Mouse (Mus musculus) spleen, postnatal 14 days (tissue): ENCODE data around the gene Bri3bp.
"Not testable (repeated sequence)": the region's sequence is repeated elsewhere in the genome, so short reads cannot be mapped to it uniquely, and the experiment has no call there.

ENCODE experiments used
- DNase-seq, 2 experiments: peaks; one replicate each; pipeline ENCODE4 v3.0.0; 2021 to 2022; ENCODE audit warnings: low spot score in 2 of 2

The Bri3bp gene

GRCm38 (mm10) chr5:125441234-125442114 lies at the start of gene Bri3bp:
Gene Bri3bp, plus strand, starts transcription at chr5:125441568.
- peak; percentile 35 to 49 for DNase-seq

GRCm38 (mm10) chr5:125391609-125392008 lies 49.8 kb upstream of the Bri3bp start:
- no peak for DNase-seq

DNA sequence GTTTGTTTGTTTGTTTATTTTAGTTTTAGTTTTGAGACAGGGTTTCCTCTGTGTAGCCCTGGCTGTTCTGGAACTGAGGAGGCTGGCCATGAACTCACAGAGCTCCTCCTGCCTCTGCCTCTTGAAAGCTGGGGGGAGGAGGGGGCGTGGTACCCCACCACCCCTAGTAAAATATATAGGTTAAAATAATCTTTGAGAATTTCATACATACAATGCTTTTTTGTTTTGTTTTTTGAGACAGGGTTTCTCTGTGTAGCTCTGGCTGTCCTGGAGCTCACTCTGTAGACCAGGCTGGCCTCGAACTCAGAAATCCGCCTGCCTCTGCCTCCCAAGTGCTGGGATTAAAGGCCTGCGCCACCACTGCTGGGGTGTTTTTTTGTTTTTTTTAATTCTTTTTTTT lies 49.2 kb upstream of the Bri3bp start:
- DNase-seq, result not testable (repeated sequence)

GRCm38 (mm10) chr5:125392618-125392976 lies 48.8 kb upstream of the Bri3bp start:
- DNase-seq, result no peak

DNA sequence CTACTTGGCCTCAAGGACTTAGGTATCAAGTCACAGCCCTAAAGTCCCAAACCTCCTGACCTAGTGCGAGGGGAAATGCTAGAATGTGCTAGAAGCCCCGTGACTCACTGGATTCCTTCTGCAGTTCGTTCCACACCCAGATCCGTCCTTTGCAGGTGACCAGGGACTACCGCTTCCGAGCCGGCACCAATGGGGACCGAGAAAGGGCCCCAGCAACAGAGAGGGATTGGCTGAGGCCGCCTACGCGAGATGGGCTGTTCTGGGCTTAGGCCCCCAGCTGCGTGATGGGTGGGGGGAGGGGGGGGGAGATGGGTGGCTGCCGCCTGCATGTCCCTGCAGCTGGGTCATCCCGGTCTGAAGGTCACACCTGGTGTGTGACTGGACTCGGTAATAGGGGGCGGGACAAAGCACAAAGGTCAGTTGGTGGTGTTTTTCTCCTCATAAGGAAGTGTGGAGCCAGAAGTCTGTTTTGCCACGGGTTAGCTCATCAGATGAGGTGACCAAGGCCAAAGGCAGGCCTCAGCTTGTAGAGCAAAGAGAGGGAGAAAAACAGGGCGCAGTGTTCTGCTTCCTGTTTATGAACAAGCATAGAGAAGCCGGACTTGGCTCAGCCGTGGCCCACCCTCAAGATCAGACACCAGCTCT lies 48.3 kb upstream of the Bri3bp start:
- DNase-seq, result peak; percentile 84 to 90

DNA sequence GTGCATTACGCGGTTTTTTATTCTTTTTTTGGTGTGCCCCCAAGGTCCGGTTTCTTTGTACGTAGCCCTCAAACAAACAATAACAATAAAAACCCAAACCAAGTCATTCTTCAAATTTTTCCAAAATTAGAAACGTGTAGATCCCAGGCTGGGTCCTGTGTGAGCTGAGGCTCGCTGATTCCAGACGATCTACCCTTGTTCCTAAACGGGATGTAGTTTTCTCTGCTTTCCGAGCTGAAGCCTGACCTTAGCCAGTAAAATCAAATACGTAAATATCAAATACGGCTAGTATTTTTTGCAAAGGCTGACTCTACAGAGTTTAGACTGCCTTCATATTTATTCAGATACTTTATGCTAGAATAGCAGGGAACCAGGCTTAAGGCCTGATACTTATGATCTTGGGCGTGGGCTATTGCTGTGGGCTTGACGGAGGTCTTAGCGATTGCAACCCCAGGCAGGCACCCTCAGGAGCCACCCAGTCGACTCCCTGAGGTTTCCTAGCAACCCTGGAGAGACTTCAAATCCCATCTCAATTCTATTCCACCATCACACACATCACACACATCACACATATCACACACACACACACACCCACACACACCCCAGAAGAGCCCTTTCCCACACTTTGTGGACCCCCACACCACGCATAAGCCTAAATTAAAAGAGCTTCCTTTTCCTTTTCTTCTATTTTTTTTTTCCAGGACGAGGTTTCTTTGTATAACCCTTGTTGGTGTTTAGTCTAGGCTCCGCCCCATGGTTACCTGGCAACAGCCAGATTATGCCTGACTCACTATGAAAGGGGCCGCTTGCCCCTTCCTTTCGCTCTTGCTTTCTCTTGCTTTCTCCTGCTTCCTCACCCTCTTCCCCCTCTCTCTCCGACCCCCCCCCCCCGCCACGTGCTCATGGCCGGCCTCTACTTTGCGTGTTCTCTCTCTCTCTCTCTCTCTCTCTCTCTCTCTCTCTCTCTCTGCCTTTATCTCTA lies 47.5 kb upstream of the Bri3bp start:
- peak; percentile 42 to 62 for DNase-seq

DNA sequence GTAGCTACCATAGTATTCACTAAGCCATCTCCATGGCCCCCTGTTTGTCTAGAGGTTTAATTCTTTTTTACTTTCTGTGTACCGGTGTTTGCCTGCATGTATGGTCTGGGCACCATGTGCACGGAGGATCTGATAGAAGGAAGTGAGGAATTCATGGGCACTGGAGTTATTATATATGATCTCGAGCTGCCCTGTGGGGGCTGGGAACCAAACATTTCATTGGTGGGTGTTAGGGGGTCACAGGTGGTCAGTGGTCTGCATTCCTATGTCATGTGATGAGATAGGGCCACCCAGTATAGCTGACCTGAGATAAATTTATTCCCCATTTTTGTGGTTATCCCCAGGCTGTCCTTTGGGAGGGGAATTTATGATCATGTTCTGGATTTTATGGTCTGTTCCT lies 46.4 kb upstream of the Bri3bp start:
- DNase-seq, result no peak

GRCm38 (mm10) chr5:125400903-125401302 lies 40.5 kb upstream of the Bri3bp start:
- no peak for DNase-seq

GRCm38 (mm10) chr5:125402476-125402875 lies 38.9 kb upstream of the Bri3bp start:
- no peak for DNase-seq

DNA sequence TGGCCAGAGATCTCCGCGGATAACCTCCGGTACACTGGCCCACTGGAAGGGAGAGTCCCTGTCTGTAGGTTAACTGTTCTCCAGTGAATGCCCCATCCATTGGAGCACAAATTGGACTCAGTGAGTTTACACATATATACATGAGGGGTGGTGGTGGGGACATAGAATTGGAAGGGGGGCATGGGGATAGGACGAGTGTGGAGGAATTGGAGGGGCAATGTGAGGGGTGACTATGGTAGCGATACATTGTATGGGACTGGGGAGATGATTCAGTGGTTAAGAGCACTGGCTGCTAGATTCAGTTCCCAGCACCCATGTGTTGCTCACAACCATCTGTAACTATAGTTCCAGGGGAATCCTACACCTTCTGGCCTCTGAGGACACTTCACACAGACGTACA lies 38.4 kb upstream of the Bri3bp start:
- no peak for DNase-seq

- peak; percentile 48 to 64 for DNase-seq
Observed at GRCm38 (mm10) chr5:125403481-125404465, 37.6 kb upstream of the Bri3bp start.

DNA sequence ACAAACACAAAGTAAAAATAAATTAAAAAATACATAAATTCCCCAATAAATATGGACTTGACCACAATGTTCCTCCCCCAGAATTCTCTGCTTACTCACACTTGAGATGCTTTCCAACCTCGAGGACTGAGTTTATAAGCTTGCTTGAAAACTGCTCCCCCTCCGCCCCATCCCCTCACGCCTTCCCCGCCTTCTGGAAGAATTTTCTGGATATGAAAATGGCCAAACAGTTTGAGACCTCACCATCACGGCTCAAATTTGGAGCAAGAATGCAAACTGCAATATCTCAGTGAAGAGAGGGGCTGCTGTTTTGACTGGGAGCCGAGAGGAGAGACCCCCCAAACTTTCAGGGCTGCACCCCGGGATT lies 36.8 kb upstream of the Bri3bp start:
- DNase-seq, result no peak

DNA sequence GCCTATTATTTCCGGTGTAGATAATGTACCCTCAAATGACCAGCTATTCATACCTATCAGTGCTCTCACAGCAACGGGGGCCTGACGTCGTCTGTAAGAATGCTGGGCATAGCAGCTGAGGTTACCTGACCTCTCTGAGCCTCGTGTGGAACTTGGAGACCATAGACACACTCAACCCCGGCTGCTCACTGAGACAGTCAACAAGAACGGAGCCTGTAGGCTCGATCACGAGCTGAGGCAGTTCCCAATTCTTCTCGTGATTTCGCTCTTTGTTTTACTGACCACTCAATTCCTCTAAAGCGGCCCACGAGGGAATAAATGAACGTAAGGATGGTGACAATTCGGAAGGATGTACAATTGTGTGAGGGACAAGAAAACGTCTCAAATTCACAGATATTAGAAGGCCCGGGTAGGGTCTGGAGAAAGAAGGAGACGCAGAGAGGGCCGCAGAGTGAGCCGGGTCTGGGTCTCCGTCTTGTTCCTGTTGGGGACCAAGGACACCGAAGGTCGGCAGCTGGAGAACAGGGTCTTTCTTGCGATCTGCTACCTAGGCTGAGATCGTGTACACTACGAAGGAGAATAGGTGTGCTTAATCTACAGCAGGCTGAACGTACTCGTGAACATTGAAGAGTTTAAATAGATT lies 36.3 kb upstream of the Bri3bp start:
- DNase-seq, result peak; percentile 32 to 33

- DNase-seq, result peak; percentile 71 to 85
Observed at GRCm38 (mm10) chr5:125405546-125406248, 35.7 kb upstream of the Bri3bp start.

DNA sequence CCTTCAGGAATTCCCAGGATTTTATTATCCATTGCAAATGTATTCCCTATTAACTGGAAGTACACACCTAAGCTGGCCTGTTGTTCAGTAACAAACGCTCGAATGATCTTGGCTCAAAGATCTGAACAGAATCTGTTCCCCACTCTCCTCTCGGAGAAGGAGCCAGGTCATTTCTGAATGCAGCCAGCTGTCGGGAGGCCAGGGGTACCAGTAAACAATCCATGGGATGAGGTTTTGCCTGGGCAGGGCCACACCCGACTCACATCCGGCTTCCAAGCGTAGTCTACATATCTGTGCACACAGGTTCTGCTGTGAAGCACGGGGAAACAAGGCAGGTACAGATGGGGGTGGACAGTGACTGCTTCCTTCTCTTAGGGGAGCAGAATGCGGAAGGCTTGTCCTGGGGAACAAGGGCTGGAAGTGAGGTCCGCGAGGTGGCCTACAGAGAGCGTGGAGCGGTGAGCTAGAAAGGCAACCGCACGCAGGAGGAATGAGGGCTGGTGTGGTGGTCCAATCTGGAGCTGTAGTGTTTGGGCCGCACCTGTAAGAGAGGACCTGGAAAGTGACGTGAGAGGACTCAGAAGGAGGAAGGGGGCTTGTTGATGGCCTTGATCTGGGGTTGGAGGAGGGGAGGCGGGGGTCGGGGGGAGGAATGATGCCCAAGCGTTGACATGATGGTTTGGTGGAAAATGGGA lies 34.9 kb upstream of the Bri3bp start:
- peak; percentile 33 to 47 for DNase-seq

DNA sequence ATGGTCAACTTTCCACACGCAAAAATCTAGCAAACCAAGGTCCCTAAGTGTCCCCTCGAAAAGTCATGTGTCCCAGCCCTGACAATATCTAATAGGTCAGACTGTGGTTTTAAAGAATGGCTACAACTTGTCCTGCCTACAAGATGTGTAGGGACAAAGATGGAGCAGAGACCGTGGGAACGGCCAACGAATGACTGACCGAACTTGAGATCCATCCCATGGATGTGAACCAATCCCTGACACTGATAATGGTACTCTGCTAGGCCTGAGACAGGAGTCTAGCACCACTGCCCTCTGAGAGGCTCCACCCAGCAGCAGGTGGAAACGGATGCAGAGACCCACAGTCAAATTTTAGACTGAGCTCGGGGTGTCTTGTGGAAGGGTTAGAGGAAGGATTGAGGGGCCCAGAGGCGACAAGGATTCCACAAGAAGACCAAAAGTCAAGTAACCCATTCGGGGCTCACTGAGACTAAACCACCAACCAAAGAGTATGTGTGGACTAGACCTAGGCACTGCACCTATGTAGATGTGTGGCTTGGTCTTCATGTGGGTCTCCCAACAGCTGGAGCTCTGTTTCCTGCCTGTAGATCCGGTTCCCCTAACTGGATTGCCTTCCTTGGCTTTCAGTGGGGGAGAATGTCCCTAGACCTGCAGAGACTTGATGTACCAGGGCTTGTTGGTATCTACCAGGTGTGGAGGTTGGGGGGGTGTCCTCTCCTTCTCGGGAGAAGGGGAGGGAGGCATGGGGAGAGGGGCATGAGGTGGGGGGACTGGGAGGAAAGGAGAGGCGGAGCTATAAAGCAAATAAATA lies 34.1 kb upstream of the Bri3bp start:
- no peak for DNase-seq

DNA sequence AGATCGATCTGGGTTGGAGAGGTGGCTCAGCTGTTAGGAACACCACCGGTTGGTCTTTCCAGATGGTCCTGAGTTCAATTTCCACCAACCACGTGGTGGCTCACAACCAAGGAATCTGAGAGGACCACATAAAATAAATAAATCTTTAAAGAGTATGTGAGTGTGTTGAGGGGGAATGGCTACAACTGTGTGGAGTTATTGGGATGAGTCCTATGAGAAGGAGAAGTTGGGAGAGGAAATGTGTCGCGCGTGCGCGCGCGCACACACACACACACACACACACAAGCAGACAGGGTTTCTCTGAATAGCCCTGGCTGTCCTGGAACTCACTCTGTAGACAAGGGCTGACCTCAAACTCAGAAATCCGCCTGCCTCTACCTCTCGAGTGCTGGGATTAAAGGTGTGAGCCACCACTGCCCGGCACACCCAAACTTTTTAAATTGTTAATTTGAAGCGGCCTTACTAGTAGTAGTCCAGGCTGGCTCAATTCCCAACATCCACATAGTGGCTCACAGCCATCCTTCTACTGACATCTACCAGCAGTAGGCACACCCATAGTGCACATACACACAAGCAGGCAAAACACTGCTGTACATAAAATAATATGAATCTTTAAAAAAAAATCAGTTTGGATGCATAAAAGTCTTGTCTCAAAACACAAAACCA lies 33.3 kb upstream of the Bri3bp start:
- no peak for DNase-seq

DNA sequence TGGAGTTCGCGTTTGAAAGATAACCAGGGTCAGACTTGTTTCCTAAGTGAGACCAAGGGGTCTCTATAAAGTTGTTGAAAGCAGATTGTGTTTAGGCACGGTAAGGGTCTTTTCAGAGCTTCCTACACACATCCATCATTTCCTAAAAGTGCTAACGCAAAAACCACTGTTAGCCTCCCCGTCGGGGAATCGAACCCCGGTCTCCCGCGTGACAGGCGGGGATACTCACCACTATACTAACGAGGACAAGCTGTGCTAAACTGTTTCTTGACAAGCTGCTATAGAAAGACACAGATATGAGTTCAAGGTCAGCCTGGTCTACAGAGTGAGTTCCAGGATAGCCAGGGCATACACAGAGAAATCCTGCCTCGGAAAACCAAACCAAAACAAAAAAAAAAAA lies 32.5 kb upstream of the Bri3bp start:
- DNase-seq, result peak; percentile 74 to 78
